Mouse (Mus musculus) embryonic fibroblast, embryonic 13.5 days (primary cell): ENCODE measurements around the gene Antxr2. TPM values are rescaled to one million over a fixed set of nuclear protein-coding genes. Genes with fewer than 3 reads are reported as not detected.

ENCODE experiments used
- H3K27ac ChIP-seq: 2 replicates; pipeline ENCODE4 v1.5.1; 2012; ENCODE audit warnings: low read length, control low read depth, inconsistent platforms; ENCODE audit not compliant: insufficient read depth
- H3K4me1 ChIP-seq: 2 replicates; pipeline ENCODE4 v1.6.1; 2011; ENCODE audit warnings: low read length; ENCODE audit not compliant: control insufficient read depth, insufficient read depth
- H3K4me3 ChIP-seq: 2 replicates; pipeline ENCODE4 v1.5.1; 2011; ENCODE audit warnings: mild to moderate bottlenecking, control low read depth, low read length; ENCODE audit not compliant: insufficient read depth
- CTCF ChIP-seq: IDR thresholded peaks from 2 replicates; pipeline ENCODE4 v1.5.1; 2011; ENCODE audit warnings: mild to moderate bottlenecking, control low read depth, low read length, moderate library complexity, borderline replicate concordance; ENCODE audit not compliant: insufficient read depth
- POLR2A ChIP-seq: IDR thresholded peaks from 2 replicates; pipeline ENCODE4 v1.6.1; 2011; ENCODE audit warnings: low read depth, mild to moderate bottlenecking, control low read depth, low read length, moderate library complexity
- polyA plus RNA-seq: library from polyadenylated mRNA; stranded (reverse); fragments of >200 nt; gene quantifications from 2 replicates; pipeline ENCODE4 v1.2.4, GENCODE M21; 2011; ENCODE audit warnings: low read depth; ENCODE audit not compliant: missing spikeins, insufficient read length

The Antxr2 gene
- polyA plus RNA-seq, 1 experiment, result 45.0 TPM

DNA sequence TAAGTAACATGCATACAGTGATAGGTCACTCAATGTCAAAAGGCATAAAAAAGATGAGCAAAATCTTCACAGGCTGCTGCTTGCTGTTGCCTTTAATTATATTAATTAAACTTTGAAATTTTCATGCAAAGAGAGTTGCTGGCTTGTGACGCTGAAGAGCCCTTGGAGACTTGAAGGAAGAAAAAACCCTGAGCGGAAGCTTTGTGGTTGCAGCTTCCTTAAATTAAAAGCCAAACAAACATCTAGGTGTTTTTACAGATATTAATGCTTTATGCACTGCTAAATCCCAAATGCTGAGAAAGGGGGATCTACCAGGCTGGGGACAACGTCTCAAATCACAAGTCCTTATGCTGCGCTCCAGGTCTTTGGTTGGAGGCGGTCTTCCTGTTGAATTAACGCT, 145.4 kb downstream of the Antxr2 start:
- H3K27ac ChIP-seq, result no peak overlapping the region
- TF ChIP-seq POLR2A (no peak), CTCF (no peak)
- no peaks in the 10 kb centered on the region for H3K4me1 ChIP-seq
- no peak overlapping the region for H3K4me3 ChIP-seq

DNA sequence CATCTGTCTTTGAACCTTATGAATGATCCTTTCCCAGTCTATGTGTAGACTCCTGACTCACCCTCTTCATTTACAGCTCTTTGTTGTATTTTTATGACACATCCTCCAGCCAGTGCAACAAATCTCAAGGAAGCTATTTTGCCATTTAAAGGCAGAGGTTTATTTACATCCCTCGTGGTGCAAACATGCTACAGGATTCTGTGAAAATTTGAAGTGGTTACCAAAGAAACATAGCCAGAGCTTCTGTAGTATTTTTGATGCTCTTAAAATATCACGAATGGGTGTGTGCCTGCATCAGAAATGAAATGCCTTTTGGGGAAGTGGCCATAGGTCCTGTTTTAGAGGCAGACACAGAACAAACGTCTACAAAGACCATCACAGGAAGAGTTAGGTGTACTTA, 146.7 kb downstream of the Antxr2 start:
- H3K4me3 ChIP-seq, result no peak overlapping the region
- no peaks in the 10 kb centered on the region for H3K4me1 ChIP-seq
- no peak for TF ChIP-seq CTCF
- TF ChIP-seq POLR2A, result no peak
- no peak overlapping the region for H3K27ac ChIP-seq

DNA sequence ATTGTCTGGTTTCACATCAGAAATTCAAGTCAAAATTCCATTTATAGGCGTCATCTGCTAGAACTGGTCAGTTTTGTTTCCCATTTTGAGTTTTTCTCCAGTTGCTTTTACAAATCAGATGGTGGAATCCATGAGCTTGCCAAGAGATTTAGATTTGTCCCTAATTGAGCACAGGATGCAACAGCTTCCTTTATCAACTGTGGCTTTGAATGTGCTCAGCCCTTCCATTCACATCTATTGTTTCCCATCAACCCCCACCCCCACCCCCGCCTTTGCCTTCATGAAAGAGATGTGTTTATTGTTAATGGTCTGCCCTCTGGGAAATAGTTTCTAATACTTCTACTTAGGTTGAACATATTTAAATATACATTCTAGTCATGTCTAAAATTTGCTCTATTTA, 149.4 kb downstream of the Antxr2 start:
- no peak for TF ChIP-seq POLR2A
- no peak for TF ChIP-seq CTCF
- peaks cover 7% of the 10 kb centered on the region for H3K4me1 ChIP-seq
- H3K27ac ChIP-seq, result no peak overlapping the region
- H3K4me3 ChIP-seq, result no peak overlapping the region

DNA sequence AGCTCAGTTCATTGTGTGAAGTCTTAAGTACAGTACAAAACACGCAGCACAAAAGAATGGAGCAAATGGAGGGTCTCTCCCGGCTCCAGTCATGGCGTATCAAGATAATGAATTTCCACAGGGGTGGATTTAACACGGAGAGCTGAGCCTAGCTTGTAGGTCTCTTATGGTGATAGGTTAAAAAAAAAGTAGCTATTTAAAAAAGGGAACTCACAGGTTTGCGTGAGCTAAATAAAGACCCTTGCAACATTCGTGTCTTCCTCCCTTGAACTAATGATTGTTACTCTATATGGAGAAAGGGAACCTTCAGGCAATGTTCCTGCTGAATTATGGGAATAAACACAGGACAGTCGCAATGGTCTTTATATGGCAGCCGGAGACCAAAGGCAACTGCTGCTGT, 150.7 kb downstream of the Antxr2 start:
- TF ChIP-seq POLR2A, result no peak
- TF ChIP-seq CTCF, result no peak
- Histone ChIP-seq H3K4me1 (peaks cover 7% of the 10 kb centered on the region), H3K27ac (peak overlapping the region; percentile 11; the same call in 1 of the 2 replicates), H3K4me3 (no peak overlapping the region)

DNA sequence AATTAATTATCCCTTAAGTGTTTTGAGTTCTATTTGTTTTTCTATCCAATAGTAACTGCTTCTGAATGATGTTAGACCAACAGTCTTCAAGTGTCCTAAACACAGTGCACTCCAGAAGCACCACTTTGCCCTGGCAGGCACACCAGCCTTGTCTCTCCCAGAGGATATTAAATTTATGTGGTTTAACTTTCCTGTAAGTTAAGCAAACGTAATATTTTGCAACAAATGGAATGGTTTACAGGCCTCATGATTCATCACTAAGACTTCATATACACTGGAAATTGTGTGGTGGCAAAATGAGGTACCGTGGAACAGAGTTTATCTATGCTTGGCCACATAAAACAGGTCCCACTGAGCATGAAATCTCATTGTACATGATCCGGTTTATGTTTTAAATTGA, 152.0 kb downstream of the Antxr2 start:
- Histone ChIP-seq H3K4me1 (peaks cover 7% of the 10 kb centered on the region), H3K27ac (0 out of 2 replicates have a peak overlapping the region, but pooled peaks have one; percentile 44), H3K4me3 (no peak overlapping the region)
- TF ChIP-seq CTCF, result no peak
- no peak for TF ChIP-seq POLR2A

DNA sequence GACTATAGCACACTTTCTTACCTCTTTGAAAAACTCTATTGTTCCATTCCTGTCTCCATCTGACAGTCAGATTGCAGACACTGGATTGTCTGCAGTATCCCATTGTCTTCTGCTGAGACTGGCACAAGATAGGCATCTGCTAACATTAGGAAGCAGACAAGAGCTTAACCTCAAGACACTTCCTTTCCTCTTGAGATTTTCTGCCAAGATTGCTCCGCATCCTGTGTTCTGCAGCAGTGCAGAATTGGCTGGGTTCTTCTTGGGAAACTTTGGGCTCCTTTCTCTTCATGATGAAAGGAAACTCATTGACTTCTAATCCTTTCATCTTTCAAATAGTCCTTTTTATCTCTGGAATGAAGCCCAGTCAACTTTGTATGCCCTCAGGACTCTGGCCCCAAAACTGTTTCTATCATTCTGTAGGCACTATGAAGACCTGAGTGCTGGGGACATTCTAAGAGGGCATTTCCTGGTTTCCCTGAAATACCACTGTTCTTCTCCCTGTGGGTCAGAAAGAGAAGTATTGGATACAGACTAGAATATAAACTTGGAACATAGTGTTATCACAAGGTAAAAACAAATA, 152.5 kb downstream of the Antxr2 start:
- Histone ChIP-seq H3K4me1 (peaks cover 7% of the 10 kb centered on the region), H3K27ac (peak overlapping the region; percentile 92), H3K4me3 (no peak overlapping the region)
- TF ChIP-seq CTCF (no peak), POLR2A (no peak)

DNA sequence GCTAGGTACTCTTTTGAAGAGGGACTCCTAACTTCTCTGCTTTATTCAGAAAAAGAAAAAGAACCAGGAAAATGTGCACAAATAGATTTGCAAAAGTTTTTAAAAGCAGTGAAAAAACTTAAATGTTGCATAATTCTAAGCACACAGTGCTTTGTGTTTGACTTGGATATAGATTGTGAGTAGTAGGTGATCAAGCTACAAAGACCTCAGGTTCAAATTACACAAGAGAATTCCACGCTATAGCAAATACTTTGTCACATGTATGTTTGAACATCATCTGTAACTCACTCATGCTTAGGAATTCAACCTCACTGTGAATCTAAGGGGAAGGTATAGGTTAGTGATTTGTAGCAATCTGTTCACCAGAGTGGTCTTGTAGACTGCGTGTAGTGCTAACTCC, 153.9 kb downstream of the Antxr2 start:
- Histone ChIP-seq H3K4me1 (peaks cover 7% of the 10 kb centered on the region), H3K27ac (no peak overlapping the region), H3K4me3 (no peak overlapping the region)
- TF ChIP-seq CTCF, result no peak

DNA sequence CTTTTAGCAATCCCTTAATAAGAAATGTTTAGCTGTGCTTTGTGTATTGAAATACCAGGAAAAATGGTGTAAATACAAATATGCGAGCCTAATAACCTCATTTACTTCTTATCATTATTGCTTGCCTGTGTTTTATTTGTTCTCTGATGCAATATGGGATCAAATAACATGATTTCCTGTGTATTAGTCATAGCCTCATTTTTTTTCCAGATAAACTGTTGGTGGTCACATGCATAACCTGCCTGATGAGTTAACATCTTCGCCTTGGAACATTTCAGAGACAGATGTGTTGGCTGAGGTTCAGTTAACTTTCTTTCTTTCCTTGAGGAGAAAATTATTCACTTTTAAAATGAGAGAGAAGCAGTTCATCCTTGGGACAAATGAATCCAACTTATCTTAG, 162.9 kb downstream of the Antxr2 start:
- no peak for TF ChIP-seq CTCF
- no peak for TF ChIP-seq POLR2A
- Histone ChIP-seq H3K4me3 (no peak overlapping the region), H3K27ac (no peak overlapping the region), H3K4me1 (no peaks in the 10 kb centered on the region)

DNA sequence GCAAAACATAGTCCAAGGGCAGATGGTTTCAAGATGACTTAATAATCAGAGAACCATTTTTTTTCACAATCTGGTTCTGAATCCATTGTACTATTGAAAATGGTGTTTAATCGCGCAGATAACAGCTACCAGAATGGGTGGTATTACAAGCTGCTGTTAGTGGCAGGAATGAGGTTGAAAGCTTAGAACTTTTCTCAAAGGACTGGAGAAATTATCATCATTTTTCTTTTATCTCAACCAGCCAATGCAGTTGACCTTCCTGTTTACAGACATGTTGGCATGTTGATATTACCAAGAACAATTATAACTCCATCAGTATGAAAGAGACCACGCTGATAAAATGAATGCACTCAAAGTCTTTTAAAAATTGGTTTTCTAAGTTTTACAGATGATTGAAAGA, 163.9 kb downstream of the Antxr2 start:
- Histone ChIP-seq H3K4me1 (no peaks in the 10 kb centered on the region), H3K27ac (no peak overlapping the region), H3K4me3 (no peak overlapping the region)
- no peak for TF ChIP-seq POLR2A
- no peak for TF ChIP-seq CTCF

DNA sequence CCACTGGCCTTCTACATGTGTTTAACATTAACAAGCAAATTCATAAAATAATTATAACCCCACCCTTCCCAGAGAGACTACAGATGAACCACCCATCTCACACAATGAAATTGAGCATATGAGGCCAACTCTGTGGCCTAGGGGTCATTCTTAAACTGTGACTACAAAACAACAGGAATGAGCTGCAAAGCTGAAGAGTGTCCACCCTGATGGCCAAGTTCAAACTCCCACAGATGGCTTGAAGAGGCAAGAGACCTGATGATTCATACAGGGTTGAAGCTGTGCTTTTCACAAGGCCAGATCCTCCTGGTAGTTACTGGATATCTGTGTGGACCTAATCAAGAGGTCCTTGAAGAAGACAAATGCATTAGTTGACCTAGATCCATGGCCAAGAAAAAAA, 173.7 kb downstream of the Antxr2 start:
- no peak overlapping the region for H3K4me3 ChIP-seq
- H3K4me1 ChIP-seq, result no peaks in the 10 kb centered on the region
- TF ChIP-seq POLR2A (no peak), CTCF (no peak)
- no peak overlapping the region for H3K27ac ChIP-seq
